Mouse (Mus musculus): Measurements from ENCODE around the gene Lpar2. TPM values are rescaled to one million over a fixed set of nuclear protein-coding genes. Genes with fewer than 3 reads are reported as not detected.

Lpar2 gene
- polyA plus RNA-seq, 1 experiment from 2014 or later: 0.06 TPM

Other genes starting within 250 kb of the Lpar2 start
- 6.9 and 7.2 TPM in 2 replicates for gene Zfp868, start 196.9 kb upstream of the Lpar2 start, polyA plus RNA-seq (2015; fragmentation: Nextera tagmentation; extraction: Ambion mirVana)
- gene Zfp964, start 167.9 kb upstream of the Lpar2 start, polyA plus RNA-seq (2015; fragmentation: Nextera tagmentation; extraction: Ambion mirVana): 0.44 and 0.54 TPM in 2 replicates
- 10.7 and 11.3 TPM in 2 replicates for gene Zfp869, start 111.7 kb upstream of the Lpar2 start, polyA plus RNA-seq (2015; fragmentation: Nextera tagmentation; extraction: Ambion mirVana)
- gene Zfp963, start 72.5 kb upstream of the Lpar2 start, polyA plus RNA-seq (2015; fragmentation: Nextera tagmentation; extraction: Ambion mirVana): 2.0 and 2.2 TPM in 2 replicates
- gene Gm20422, start 47.5 kb upstream of the Lpar2 start, polyA plus RNA-seq (2015; fragmentation: Nextera tagmentation; extraction: Ambion mirVana): 0.62 TPM in 1 of 2 replicates, not detected in the other
- gene Atp13a1, start 31.3 kb upstream of the Lpar2 start, polyA plus RNA-seq (2015; fragmentation: Nextera tagmentation; extraction: Ambion mirVana): 19.6 and 23.0 TPM in 2 replicates
- gene Zfp866, start 31.3 kb upstream of the Lpar2 start, polyA plus RNA-seq (2015; fragmentation: Nextera tagmentation; extraction: Ambion mirVana): 7.4 and 8.5 TPM in 2 replicates
- 5.7 and 7.5 TPM in 2 replicates for gene Gmip, start 13.8 kb upstream of the Lpar2 start, polyA plus RNA-seq (2015; fragmentation: Nextera tagmentation; extraction: Ambion mirVana)
- gene Pbx4, start 10.1 kb downstream of the Lpar2 start, polyA plus RNA-seq (2015; fragmentation: Nextera tagmentation; extraction: Ambion mirVana): 2.0 and 2.4 TPM in 2 replicates
- gene Cilp2, start 65.3 kb downstream of the Lpar2 start, polyA plus RNA-seq (2015; fragmentation: Nextera tagmentation; extraction: Ambion mirVana): 0.03 and 0.06 TPM in 2 replicates
- gene Tssk6, start 79.8 kb downstream of the Lpar2 start, polyA plus RNA-seq (2015; fragmentation: Nextera tagmentation; extraction: Ambion mirVana): 2.1 TPM in 2 replicates
- gene Ndufa13, start 80.1 kb downstream of the Lpar2 start, polyA plus RNA-seq (2015; fragmentation: Nextera tagmentation; extraction: Ambion mirVana): 89.7 and 96.9 TPM in 2 replicates
- 0.51 and 0.54 TPM in 2 replicates for gene Yjefn3, start 80.3 kb downstream of the Lpar2 start, polyA plus RNA-seq (2015; fragmentation: Nextera tagmentation; extraction: Ambion mirVana)
- 28.0 and 32.2 TPM in 2 replicates for gene Gatad2a, start 174.0 kb downstream of the Lpar2 start, polyA plus RNA-seq (2015; fragmentation: Nextera tagmentation; extraction: Ambion mirVana)
- gene Mau2, start 220.3 kb downstream of the Lpar2 start, polyA plus RNA-seq (2015; fragmentation: Nextera tagmentation; extraction: Ambion mirVana): 23.0 and 25.6 TPM in 2 replicates
- gene Sugp1, start 220.4 kb downstream of the Lpar2 start, polyA plus RNA-seq (2015; fragmentation: Nextera tagmentation; extraction: Ambion mirVana): 15.3 and 16.2 TPM in 2 replicates